Mouse (Mus musculus) brain, embryonic 14.5 days (tissue): ENCODE results near the gene Cbx4.

Experiments
- CTCF ChIP-seq: fragments of 200-500 bp; IDR thresholded peaks from 2 replicates; pipeline ENCODE4 v1.5.1; 2012; ENCODE audit warnings: inconsistent platforms, mild to moderate bottlenecking, moderate library complexity, borderline replicate concordance; ENCODE audit not compliant: insufficient read depth, insufficient read length; ENCODE audit errors: extremely low read depth
- POLR2A ChIP-seq: fragments of 200-500 bp; IDR thresholded peaks from 2 replicates; pipeline ENCODE4 v1.6.1; 2012; ENCODE audit warnings: mild to moderate bottlenecking, inconsistent platforms, borderline replicate concordance; ENCODE audit not compliant: poor library complexity, insufficient read depth, insufficient read length, severe bottlenecking; ENCODE audit errors: extremely low read depth

GRCm38 (mm10) chr11:119085279-119086062, 550 bp downstream of the Cbx4 start:
- no peak for TF ChIP-seq CTCF
- no peak for TF ChIP-seq POLR2A
